Mouse (Mus musculus) stomach, postnatal 0 days (tissue): ENCODE measurements at regions not wholly inside any gene's neighbourhood (a gene's known extent, or its start where the extent isn't known, plus 50 kb on each side); places are given as distances from the start of the nearest gene placed in this dataset.

Experiments
- CTCF ChIP-seq: IDR thresholded peaks from 2 replicates; pipeline ENCODE4 v1.5.1; 2016; ENCODE audit warnings: antibody characterized with exemption, low read depth, mild to moderate bottlenecking, moderate library complexity
- EP300 ChIP-seq: optimal IDR thresholded peaks from 2 replicates; pipeline ENCODE3; 2016; ENCODE audit warnings: antibody characterized with exemption

DNA sequence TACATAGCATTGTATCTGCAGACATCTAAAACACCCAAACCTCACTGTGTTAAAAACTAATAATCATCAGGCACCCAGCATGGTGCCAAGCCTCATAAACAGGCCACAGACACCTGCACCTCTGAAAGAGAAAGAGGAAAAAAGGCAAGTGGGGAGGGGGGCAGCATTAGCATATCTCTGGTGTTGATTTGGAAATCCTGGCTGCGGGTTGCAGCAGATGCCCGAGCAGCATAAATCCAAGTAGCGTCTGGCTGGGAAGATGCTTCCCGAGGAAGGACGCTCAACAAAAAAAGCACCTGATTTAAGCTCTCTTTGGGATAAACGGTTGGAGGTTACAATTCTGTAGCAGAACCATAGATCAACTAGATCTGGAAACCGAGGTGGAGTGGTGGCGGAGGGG is 74.3 kb upstream of the Sh3bp4 start:
- no peak for TF ChIP-seq CTCF
- TF ChIP-seq EP300: no peak
